Mouse (Mus musculus) heart, embryonic 16.5 days (tissue): ENCODE measurements around the gene Gadd45gip1. TPM values are rescaled to one million over a fixed set of nuclear protein-coding genes. Genes with fewer than 3 reads are reported as not detected.
A peak's percentile ranks its signal among the peaks of the same experiment; 100 is the strongest.
"Not testable (repeated sequence)": the region's sequence is repeated elsewhere in the genome, so short reads cannot be mapped to it uniquely, and the experiment has no call there.

Source experiments
- ATAC-seq: fragments of 200-750 bp; cut with Nextera tagmentation; replicated peaks from 2 replicates; pipeline ENCODE4 v1.8.0; 2017; ENCODE audit warnings: moderate number of reproducible peaks; ENCODE audit not compliant: insufficient read depth, low FRiP score; ENCODE audit errors: extremely low read depth
- H3K27ac ChIP-seq: fragments of 300-500 bp; sonication (generic); 2 replicates; pipeline ENCODE4 v1.5.1; 2014; ENCODE audit warnings: mild to moderate bottlenecking, low read length, control low read depth, moderate library complexity
- H3K27me3 ChIP-seq: fragments of 300-500 bp; sonication (generic); 2 replicates; pipeline ENCODE4 v1.6.1; 2014; ENCODE audit warnings: low read length, mixed read lengths; ENCODE audit not compliant: control insufficient read depth, insufficient read depth
- H3K36me3 ChIP-seq: fragments of 300-500 bp; sonication (generic); 2 replicates; pipeline ENCODE4 v1.6.1; 2014; ENCODE audit not compliant: control insufficient read depth, insufficient read depth
- H3K4me1 ChIP-seq: fragments of 300-500 bp; sonication (generic); 2 replicates; pipeline ENCODE4 v1.6.1; 2014; ENCODE audit warnings: low read length, mixed read lengths; ENCODE audit not compliant: control insufficient read depth, insufficient read depth
- H3K4me2 ChIP-seq: fragments of 300-500 bp; sonication (generic); 2 replicates; pipeline ENCODE4 v1.6.1; 2014; ENCODE audit warnings: low read depth, mild to moderate bottlenecking, control low read depth, low read length
- H3K4me3 ChIP-seq: fragments of 300-500 bp; sonication (generic); 2 replicates; pipeline ENCODE4 v1.5.1; 2014; ENCODE audit warnings: mild to moderate bottlenecking, control low read depth, low read length
- H3K9ac ChIP-seq: fragments of 300-500 bp; sonication (generic); 2 replicates; pipeline ENCODE4 v1.6.1; 2014; ENCODE audit warnings: low read length, control low read depth
- H3K9me3 ChIP-seq: fragments of 300-500 bp; sonication (generic); replicated peaks from 2 replicates; pipeline ENCODE4 v1.6.1; 2016; ENCODE audit warnings: low read length; ENCODE audit not compliant: control insufficient read depth
- WGBS: fragments of 180-500 bp; shearing (Covaris S2); extraction: QIAGEN DNeasy Blood & Tissue Kit; methylation state at CpG from one replicate; pipeline ENCODE4 v1.1.7; 2014; 5-methylcytosine and 5-hydroxymethylcytosine counted together
- polyA plus RNA-seq: library from polyadenylated mRNA; unstranded; fragments of >200 nt; fragmentation: Nextera tagmentation; extraction: Ambion mirVana; gene quantifications from 2 replicates; pipeline ENCODE4 v1.2.1, GENCODE M21; 2015

The Gadd45gip1 gene
- polyA plus RNA-seq, 1 experiment from 2014 or later, result 48.3 TPM

- Histone ChIP-seq H3K4me1 (peaks cover 16% of the 10 kb centered on the region), H3K27ac (no peak overlapping the region), H3K4me2 (no peak overlapping the region), H3K4me3 (no peak overlapping the region), H3K9ac (peak overlapping the region; percentile 22; the same call in 1 of the 2 replicates), H3K27me3 (peaks cover 6% of the 10 kb centered on the region; the same call in 1 of the 2 replicates), H3K9me3 (no peaks in the 10 kb centered on the region), H3K36me3 (no peaks in the 10 kb centered on the region)
- 40% methylated on average over 19 of the region's 19 CpGs for WGBS
- ATAC-seq, result no peak
Measured at GRCm38 (mm10) chr8:84814555-84815441, 16.5 kb upstream of the Gadd45gip1 start.

- Histone ChIP-seq H3K9me3 (no peaks in the 10 kb centered on the region), H3K4me1 (peaks cover 16% of the 10 kb centered on the region), H3K4me3 (no peak overlapping the region), H3K9ac (no peak overlapping the region), H3K27me3 (peaks cover 6% of the 10 kb centered on the region; the same call in 1 of the 2 replicates), H3K4me2 (no peak overlapping the region), H3K36me3 (no peaks in the 10 kb centered on the region), H3K27ac (no peak overlapping the region)
- 12% methylated on average over 9 of the region's 9 CpGs for WGBS
- peak; percentile 63; the same call in 1 of the 2 replicates for ATAC-seq
Measured at GRCm38 (mm10) chr8:84815547-84815946, 15.8 kb upstream of the Gadd45gip1 start.

- WGBS, result 69% methylated on average over 17 of the region's 17 CpGs
- Histone ChIP-seq H3K4me2 (no peak overlapping the region), H3K36me3 (no peaks in the 10 kb centered on the region), H3K27me3 (peaks cover 6% of the 10 kb centered on the region; the same call in 1 of the 2 replicates), H3K9me3 (no peaks in the 10 kb centered on the region), H3K4me1 (peaks cover 14% of the 10 kb centered on the region), H3K27ac (no peak overlapping the region), H3K9ac (no peak overlapping the region), H3K4me3 (no peak overlapping the region)
- ATAC-seq, result no peak
Measured at GRCm38 (mm10) chr8:84816117-84816516, 15.2 kb upstream of the Gadd45gip1 start.

- H3K36me3 ChIP-seq, result no peaks in the 10 kb centered on the region
- 36% methylated on average over 3 of the region's 3 CpGs for WGBS
- no peak within 1 kb of the TSS for H3K4me3 ChIP-seq
- H3K9ac ChIP-seq, result peak within 1 kb of the TSS; percentile 38; the same call in 1 of the 2 replicates
- H3K27me3 ChIP-seq, result no peaks in the 10 kb centered on the region
- H3K4me2 ChIP-seq, result peak within 1 kb of the TSS; percentile 45
- no peak for ATAC-seq
- no peak within 1 kb of the TSS for H3K27ac ChIP-seq
- H3K9me3 ChIP-seq, result no peaks in the 10 kb centered on the region
- H3K4me1 ChIP-seq, result peaks cover 11% of the 10 kb centered on the region
Measured at GRCm38 (mm10) chr8:84822723-84823122, 8.6 kb upstream of the Gadd45gip1 start, which contains the start of gene Dand5. Dand5 (minus strand) TSS chr8:84822823.

GRCm38 (mm10) chr8:84823653-84824052 is 7.7 kb upstream of the Gadd45gip1 start:
- under 1% methylated on average over 18 of the region's 18 CpGs for WGBS

GRCm38 (mm10) chr8:84825636-84826035 is 5.7 kb upstream of the Gadd45gip1 start:
- Histone ChIP-seq H3K36me3 (no peaks in the 10 kb centered on the region), H3K4me2 (no peak overlapping the region), H3K27me3 (no peaks in the 10 kb centered on the region), H3K27ac (no peak overlapping the region), H3K9me3 (no peaks in the 10 kb centered on the region), H3K4me1 (peaks cover 11% of the 10 kb centered on the region), H3K4me3 (no peak overlapping the region), H3K9ac (no peak overlapping the region)
- ATAC-seq, result 0 out of 2 replicates have a peak, but pooled peaks have one; percentile 20
- WGBS, result 61% methylated on average over 4 of the region's 4 CpGs

More at GRCm38 (mm10) chr8:84823653-84824052, 7.7 kb upstream of the Gadd45gip1 start:
- Histone ChIP-seq H3K9ac (no peak overlapping the region), H3K27ac (no peak overlapping the region), H3K4me1 (peaks cover 11% of the 10 kb centered on the region), H3K27me3 (no peaks in the 10 kb centered on the region), H3K9me3 (no peaks in the 10 kb centered on the region), H3K36me3 (no peaks in the 10 kb centered on the region), H3K4me3 (no peak overlapping the region), H3K4me2 (peak overlapping the region; percentile 45)
- peak; percentile 50 for ATAC-seq

GRCm38 (mm10) chr8:84826518-84826917 is 4.8 kb upstream of the Gadd45gip1 start:
- not testable (repeated sequence) for ATAC-seq, H3K9ac ChIP-seq, H3K27me3 ChIP-seq, H3K4me3 ChIP-seq, H3K4me2 ChIP-seq, H3K36me3 ChIP-seq, H3K27ac ChIP-seq, H3K9me3 ChIP-seq
- 85% methylated on average over 2 of the region's 2 CpGs for WGBS
- peaks cover 11% of the 10 kb centered on the region for H3K4me1 ChIP-seq

- ATAC-seq, result peak; percentile 56; the same call in 1 of the 2 replicates
- H3K9ac ChIP-seq, result peak overlapping the region; percentile 99
- peak overlapping the region; percentile 95 for H3K27ac ChIP-seq
- H3K27me3 ChIP-seq, result no peaks in the 10 kb centered on the region
- WGBS, result under 1% methylated on average over 59 of the region's 59 CpGs
- H3K36me3 ChIP-seq, result peaks cover 27% of the 10 kb centered on the region
- H3K9me3 ChIP-seq, result no peaks in the 10 kb centered on the region
- peak overlapping the region; percentile 73 for H3K4me2 ChIP-seq
- H3K4me3 ChIP-seq, result peak overlapping the region; percentile 96
- peaks cover 17% of the 10 kb centered on the region for H3K4me1 ChIP-seq
Measured at GRCm38 (mm10) chr8:84832034-84832717, 854 bp downstream of the Gadd45gip1 start.
